Mouse (Mus musculus) heart, postnatal 0 days (tissue): ENCODE data around the gene Gpr18.

Source experiments
- CTCF ChIP-seq: IDR thresholded peaks from 2 replicates; pipeline ENCODE4 v1.5.1; 2016; ENCODE audit warnings: antibody characterized with exemption, control low read depth, low read depth
- EP300 ChIP-seq: IDR thresholded peaks from 2 replicates; pipeline ENCODE4 v1.6.1; 2016; ENCODE audit warnings: antibody characterized with exemption, low read depth

GRCm38 (mm10) chr14:121963942-121964335, 48.4 kb upstream of the Gpr18 start:
- TF ChIP-seq EP300: no peak
- TF ChIP-seq CTCF: no peak
